Mouse (Mus musculus) E14TG2a.4 (cell line): ENCODE data around the gene Phospho2.

Experiments
- CTCF ChIP-seq: conservative IDR thresholded peaks from 2 replicates; pipeline ENCODE4 v1.5.1; 2014; ENCODE audit warnings: low read length
- NANOG ChIP-seq: IDR thresholded peaks from 2 replicates; pipeline ENCODE4 v1.6.1; 2014; ENCODE audit warnings: borderline replicate concordance, low read length, mixed read lengths

- TF ChIP-seq CTCF, result no peak
- TF ChIP-seq NANOG, result no peak
Observed at GRCm38 (mm10) chr2:69840261-69840660, 50.8 kb downstream of the Phospho2 start.
